Mouse (Mus musculus): ENCODE results near the gene Lrrn2.

DNA sequence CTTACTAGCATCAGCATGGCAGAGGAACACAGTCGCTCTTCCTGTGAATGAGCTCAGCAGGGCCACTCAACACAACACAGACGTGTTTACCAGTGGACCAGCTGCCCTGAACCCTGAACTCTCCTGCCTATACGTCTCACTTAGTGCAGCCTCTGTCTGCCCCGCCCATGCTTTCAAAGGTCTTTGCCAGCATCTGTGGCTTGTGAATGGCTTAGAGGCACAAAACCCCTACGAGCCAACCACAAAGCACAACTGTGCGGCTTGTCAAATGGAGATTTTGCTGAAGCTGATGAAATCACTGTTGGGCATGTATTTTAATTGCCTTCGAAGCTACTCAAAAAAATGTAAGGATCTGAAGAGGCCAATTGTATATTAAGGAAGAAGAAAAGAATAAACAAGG is 67.7 kb downstream of the Lrrn2 start:
- TF ChIP-seq EP300 (IDR thresholded peaks at IDR 0.05; ENCODE audit: low read depth), result no peak
- no peak for TF ChIP-seq CTCF (IDR thresholded peaks at IDR 0.05; ENCODE audit: low read depth)

All from liver, postnatal 0 days (tissue).